Mouse (Mus musculus): ENCODE results near the gene Blcap. TPM values are rescaled to one million over a fixed set of nuclear protein-coding genes. Genes with fewer than 3 reads are reported as not detected.

Blcap gene
- total and polyA plus RNA-seq, 2 experiments from 2014 or later, result 208 to 295 TPM

GRCm38 (mm10) chr2:157566260-157566952 lies 4.7 kb downstream of the Blcap start:
- Histone ChIP-seq H3K27me3 (ENCODE audit: insufficient read depth, low read length) (no peaks in the 10 kb centered on the region), H3K4me1 (ENCODE audit: insufficient read depth) (peaks cover 14% of the 10 kb centered on the region; the same call in 1 of the 2 replicates), H3K9ac (peak overlapping the region; percentile 96), H3K9me3 (ENCODE audit: low read length) (peaks cover 3% of the 10 kb centered on the region; the same call in 1 of the 2 replicates), H3K4me3 (ENCODE audit: low read depth, low read length) (peak overlapping the region; percentile 90), H3K27ac (ENCODE audit: low read depth, low read length) (peak overlapping the region; percentile 89), H3K36me3 (ENCODE audit: insufficient read depth) (peaks cover 2% of the 10 kb centered on the region; the same call in 1 of the 2 replicates), H3K4me2 (ENCODE audit: low read depth) (peak overlapping the region; percentile 90)
- 2% methylated on average over 36 of the region's 36 CpGs for WGBS
- DNase-seq (peak; percentile 97), ATAC-seq (peak; percentile 89)
- no peak; the same call in 1 of the 2 replicates for TF ChIP-seq CTCF (IDR thresholded peaks at IDR 0.05; ENCODE audit: low read depth)

DNA sequence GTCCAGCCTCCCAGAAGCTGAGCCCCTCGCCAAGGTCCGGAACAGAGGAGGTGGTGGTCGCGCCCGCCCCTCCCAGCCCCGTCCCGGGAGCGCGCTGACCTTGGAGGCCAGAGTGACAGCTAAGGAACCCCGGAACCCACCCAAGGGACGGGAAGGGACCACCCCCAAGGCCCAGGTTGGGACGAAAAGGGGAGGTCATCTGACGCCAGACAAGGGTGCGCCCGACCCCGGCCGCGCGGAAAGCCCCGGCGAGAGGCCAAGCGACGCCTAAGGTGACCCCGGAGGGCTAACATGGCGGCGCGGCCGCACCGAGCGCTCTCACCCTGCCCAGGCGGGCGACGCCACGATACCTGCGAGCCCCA lies 5.2 kb downstream of the Blcap start:
- peaks cover 6% of the 10 kb centered on the region; the same call in 1 of the 2 replicates for H3K9me3 ChIP-seq (ENCODE audit: low read length)
- no peaks in the 10 kb centered on the region for H3K27me3 ChIP-seq (ENCODE audit: insufficient read depth, low read length)
- peak overlapping the region; percentile 90 for H3K4me3 ChIP-seq (ENCODE audit: low read depth, low read length)
- peaks cover 14% of the 10 kb centered on the region; the same call in 1 of the 2 replicates for H3K4me1 ChIP-seq (ENCODE audit: insufficient read depth)
- peak; percentile 18 for DNase-seq
- no peak for TF ChIP-seq CTCF (IDR thresholded peaks at IDR 0.05; ENCODE audit: low read depth)
- H3K36me3 ChIP-seq (ENCODE audit: insufficient read depth), result peaks cover 7% of the 10 kb centered on the region; the same call in 1 of the 2 replicates
- H3K9ac ChIP-seq, result peak overlapping the region; percentile 96
- no peak; the same call in 1 of the 2 replicates for ATAC-seq
- peak overlapping the region; percentile 89 for H3K27ac ChIP-seq (ENCODE audit: low read depth, low read length)
- H3K4me2 ChIP-seq (ENCODE audit: low read depth), result peak overlapping the region; percentile 90
- WGBS, result 2% methylated on average over 33 of the region's 35 CpGs

DNA sequence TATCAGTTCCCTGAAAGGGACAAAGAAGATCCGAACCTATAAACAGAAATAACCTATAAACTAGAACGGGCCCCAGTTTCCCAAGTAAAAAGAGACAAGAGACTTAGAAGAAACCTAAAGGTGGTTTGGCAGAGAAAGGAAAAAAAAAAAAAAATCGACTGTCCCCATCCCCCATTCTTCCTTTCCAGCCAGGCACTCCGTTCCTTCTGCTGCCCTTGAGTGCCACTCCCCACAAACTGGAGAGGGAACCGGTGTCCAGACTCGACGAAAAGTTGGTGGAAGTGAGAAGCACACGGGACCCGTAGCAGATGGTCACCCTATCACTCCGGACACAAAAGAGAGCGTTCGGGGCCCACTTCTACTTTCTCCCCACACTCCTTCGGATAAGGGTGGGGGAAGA lies 5.6 kb downstream of the Blcap start:
- peak overlapping the region; percentile 96 for H3K9ac ChIP-seq
- peak overlapping the region; percentile 90 for H3K4me3 ChIP-seq (ENCODE audit: low read depth, low read length)
- TF ChIP-seq CTCF (IDR thresholded peaks at IDR 0.05; ENCODE audit: low read depth), result no peak
- no peaks in the 10 kb centered on the region for H3K27me3 ChIP-seq (ENCODE audit: insufficient read depth, low read length)
- H3K4me1 ChIP-seq (ENCODE audit: insufficient read depth), result peaks cover 14% of the 10 kb centered on the region; the same call in 1 of the 2 replicates
- peak overlapping the region; percentile 90 for H3K4me2 ChIP-seq (ENCODE audit: low read depth)
- DNase-seq (peak; percentile 29), ATAC-seq (no peak)
- peak overlapping the region; percentile 89 for H3K27ac ChIP-seq (ENCODE audit: low read depth, low read length)
- 9% methylated on average over 13 of the region's 13 CpGs for WGBS
- peaks cover 7% of the 10 kb centered on the region; the same call in 1 of the 2 replicates for H3K36me3 ChIP-seq (ENCODE audit: insufficient read depth)
- H3K9me3 ChIP-seq (ENCODE audit: low read length), result peaks cover 6% of the 10 kb centered on the region; the same call in 1 of the 2 replicates

DNA sequence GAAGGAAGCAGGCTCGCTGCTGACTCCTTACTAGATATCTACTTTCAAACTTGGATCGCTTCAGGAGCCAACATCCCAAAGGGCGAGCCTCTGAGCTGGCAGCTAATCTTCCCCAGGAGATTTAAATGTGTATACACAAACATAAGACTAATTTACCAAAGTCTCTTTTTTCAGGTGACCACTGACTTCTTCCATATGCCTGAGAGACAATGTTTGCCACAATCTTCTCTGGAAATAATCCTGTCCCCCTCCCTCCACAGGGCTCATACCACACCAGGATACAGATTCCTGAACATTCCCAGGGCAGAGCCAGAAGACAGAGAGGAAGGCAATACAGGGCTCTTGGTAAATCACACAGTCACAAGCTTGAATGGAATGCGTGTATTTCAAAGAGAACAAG lies 6.4 kb downstream of the Blcap start:
- no peak for TF ChIP-seq CTCF (IDR thresholded peaks at IDR 0.05; ENCODE audit: low read depth)
- Histone ChIP-seq H3K36me3 (ENCODE audit: insufficient read depth) (peaks cover 7% of the 10 kb centered on the region; the same call in 1 of the 2 replicates), H3K9ac (no peak overlapping the region), H3K27ac (ENCODE audit: low read depth, low read length) (no peak overlapping the region), H3K27me3 (ENCODE audit: insufficient read depth, low read length) (no peaks in the 10 kb centered on the region), H3K4me2 (ENCODE audit: low read depth) (peak overlapping the region; percentile 90), H3K9me3 (ENCODE audit: low read length) (peaks cover 6% of the 10 kb centered on the region; the same call in 1 of the 2 replicates), H3K4me1 (ENCODE audit: insufficient read depth) (peaks cover 14% of the 10 kb centered on the region; the same call in 1 of the 2 replicates), H3K4me3 (ENCODE audit: low read depth, low read length) (peak overlapping the region; percentile 90)
- 72% methylated on average over 4 of the region's 4 CpGs for WGBS
- no peak for ATAC-seq
- no peak for DNase-seq

- peaks cover 14% of the 10 kb centered on the region; the same call in 1 of the 2 replicates for H3K4me1 ChIP-seq (ENCODE audit: insufficient read depth)
Observed at GRCm38 (mm10) chr2:157563031-157563430, 8.0 kb downstream of the Blcap start.

DNA sequence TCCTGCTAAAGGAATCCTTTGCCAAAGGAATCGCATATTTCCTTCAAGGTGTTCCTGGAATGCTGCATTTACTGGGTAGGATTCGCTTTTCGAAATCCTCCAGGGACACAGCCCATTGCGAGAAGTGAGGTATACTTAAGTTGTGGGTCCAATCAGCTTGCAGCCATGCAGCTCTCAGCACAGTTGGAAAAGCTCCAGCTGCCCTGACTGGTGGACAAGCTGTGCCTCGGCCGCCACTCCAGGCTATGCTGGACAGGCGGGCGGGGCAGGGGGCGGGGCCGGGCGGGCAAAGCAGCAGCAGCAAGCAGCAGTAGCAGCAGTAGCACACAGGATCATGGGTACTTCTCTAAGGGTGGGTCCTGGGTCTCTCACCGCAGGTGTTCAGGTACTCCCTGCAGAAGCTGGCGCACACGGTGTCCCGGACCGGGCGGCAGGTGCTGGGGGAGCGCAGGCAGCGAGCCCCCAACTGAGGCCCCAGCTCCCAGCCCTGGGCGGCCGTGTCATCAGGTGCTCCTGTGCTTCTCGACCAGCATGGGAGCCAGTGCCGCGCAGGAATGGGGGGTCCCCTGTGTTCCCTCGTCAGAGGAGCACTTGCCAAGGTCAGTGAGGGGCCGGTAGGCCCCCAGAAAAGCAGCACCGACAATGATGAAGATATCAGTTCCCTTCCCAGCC lies 9.8 kb downstream of the Blcap start:
- Histone ChIP-seq H3K4me2 (ENCODE audit: low read depth) (peak overlapping the region; percentile 64), H3K27ac (ENCODE audit: low read depth, low read length) (peak overlapping the region; percentile 86), H3K4me3 (ENCODE audit: low read depth, low read length) (peak overlapping the region; percentile 52), H3K36me3 (ENCODE audit: insufficient read depth) (peaks cover 26% of the 10 kb centered on the region; the same call in 1 of the 2 replicates), H3K9ac (peak overlapping the region; percentile 72), H3K9me3 (ENCODE audit: low read length) (peaks cover 17% of the 10 kb centered on the region), H3K4me1 (ENCODE audit: insufficient read depth) (peaks cover 11% of the 10 kb centered on the region; the same call in 1 of the 2 replicates), H3K27me3 (ENCODE audit: insufficient read depth, low read length) (no peaks in the 10 kb centered on the region)
- TF ChIP-seq CTCF (IDR thresholded peaks at IDR 0.05; ENCODE audit: low read depth), result no peak
- DNase-seq (peak; percentile 83), ATAC-seq (peak; percentile 26)
- WGBS, result 63% methylated on average over 27 of the region's 27 CpGs

More at GRCm38 (mm10) chr2:157563031-157563430, 8.0 kb downstream of the Blcap start:
- peak overlapping the region; percentile 64 for H3K4me2 ChIP-seq (ENCODE audit: low read depth)
- ATAC-seq (no peak), DNase-seq (no peak)
- no peaks in the 10 kb centered on the region for H3K27me3 ChIP-seq (ENCODE audit: insufficient read depth, low read length)
- H3K4me3 ChIP-seq (ENCODE audit: low read depth, low read length), result no peak overlapping the region
- peaks cover 17% of the 10 kb centered on the region for H3K9me3 ChIP-seq (ENCODE audit: low read length)
- H3K9ac ChIP-seq, result peak overlapping the region; percentile 72; the same call in 1 of the 2 replicates
- 0 out of 2 replicates have a peak overlapping the region, but pooled peaks have one; percentile 9 for H3K27ac ChIP-seq (ENCODE audit: low read depth, low read length)
- WGBS, result 48% methylated on average over 2 of the region's 2 CpGs
- peaks cover 11% of the 10 kb centered on the region; the same call in 1 of the 2 replicates for H3K36me3 ChIP-seq (ENCODE audit: insufficient read depth)
- TF ChIP-seq CTCF (IDR thresholded peaks at IDR 0.05; ENCODE audit: low read depth), result no peak
